Mouse (Mus musculus): ENCODE measurements at regions not wholly inside any gene's neighbourhood (a gene's known extent, or its start where the extent isn't known, plus 50 kb on each side); places are given as distances from the start of the nearest gene placed in this dataset.

DNA sequence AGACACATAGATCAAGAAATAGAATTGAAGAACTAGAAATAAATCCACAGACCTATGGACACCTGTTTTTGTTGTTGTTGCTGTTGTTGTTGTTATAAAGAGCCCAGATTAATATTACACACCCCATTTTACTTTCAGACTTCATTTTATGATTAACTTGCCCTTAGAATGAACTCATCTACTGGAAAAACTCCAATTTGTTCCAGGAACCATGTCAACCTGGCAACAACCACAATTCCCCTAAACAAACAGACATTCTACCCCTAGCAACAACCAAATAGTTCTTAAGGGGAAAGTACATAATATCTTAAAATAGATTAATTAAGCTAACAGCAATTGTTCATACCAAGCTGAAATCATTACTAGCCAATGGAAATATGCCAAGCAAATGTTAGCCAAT lies 646.1 kb downstream of the Gm9195 start:
- TF ChIP-seq POLR2A (IDR thresholded peaks at IDR 0.05; ENCODE audit: control insufficient read depth, extremely low read depth, insufficient read depth, low read length, poor library complexity), result no peak
- no peak for TF ChIP-seq CTCF (IDR thresholded peaks at IDR 0.05; ENCODE audit: borderline replicate concordance, control insufficient read depth, extremely low read depth, insufficient read depth, low read length, poor library complexity)

Data from thymus, adult 2 months (tissue).